Mouse (Mus musculus): ENCODE data around the gene Gm4301.
"Not testable (repeated sequence)": the region's sequence is repeated elsewhere in the genome, so short reads cannot be mapped to it uniquely, and the experiment has no call there.

Gm4301 gene

GRCm38 (mm10) chr10:100335376-100335775 lies at the start of gene Gm4301:
Gene Gm4301 (plus strand): TSS chr10:100335676.
- not testable (repeated sequence) for DNase-seq (ENCODE audit: low spot score)

- DNase-seq (ENCODE audit: low spot score), result no peak
Measured at GRCm38 (mm10) chr10:100296105-100296504, 39.4 kb upstream of the Gm4301 start.

GRCm38 (mm10) chr10:100300106-100300505 lies 35.4 kb upstream of the Gm4301 start:
- DNase-seq (ENCODE audit: low spot score), result not testable (repeated sequence)

- DNase-seq (ENCODE audit: low spot score), result not testable (repeated sequence)
Measured at GRCm38 (mm10) chr10:100340536-100340935, 5.1 kb downstream of the Gm4301 start, which contains the start of gene Gm4302. Gene Gm4302 (plus strand): TSS chr10:100340836.

- not testable (repeated sequence) for DNase-seq (ENCODE audit: low spot score)
Measured at GRCm38 (mm10) chr10:100345672-100346071, 10.2 kb downstream of the Gm4301 start, which contains the start of gene Gm4303. Gene Gm4303 (plus strand): TSS chr10:100345972.

- DNase-seq (ENCODE audit: low spot score), result not testable (repeated sequence)
Measured at GRCm38 (mm10) chr10:100350793-100351192, 15.3 kb downstream of the Gm4301 start, which contains the start of gene Gm4305. Gene Gm4305 (plus strand): TSS chr10:100351093.

GRCm38 (mm10) chr10:100356841-100357240 lies 21.4 kb downstream of the Gm4301 start:
- DNase-seq (ENCODE audit: low spot score), result peak; percentile 0

GRCm38 (mm10) chr10:100361038-100361437 lies 25.6 kb downstream of the Gm4301 start, which contains the start of gene Gm4307:
Gene Gm4307 (plus strand): TSS chr10:100361338.
- DNase-seq (ENCODE audit: low spot score), result not testable (repeated sequence)

GRCm38 (mm10) chr10:100382460-100382859 lies 47.0 kb downstream of the Gm4301 start, which contains the start of gene Gm4312:
Gene Gm4312 (minus strand): TSS chr10:100382560.
- not testable (repeated sequence) for DNase-seq (ENCODE audit: low spot score)

All from T-cell, adult 2 months (primary cell).